Mouse (Mus musculus) T-helper 2 cell (primary cell): ENCODE measurements at regions not wholly inside any gene's neighbourhood (a gene's known extent, or its start where the extent isn't known, plus 50 kb on each side); places are given as distances from the start of the nearest gene placed in this dataset.

Experiments used
- in situ Hi-C: fragments of 300-600 bp; cut with MboI, MseI; formaldehyde crosslinking; loops from one replicate; pipeline ENCODE4 v1.15.1; 2025; ENCODE audit warnings: high pct_unique_total_duplicates

- in situ Hi-C loops: no loop called here
These were observed 65.4 kb downstream of the Vegfa start for GRCm38 (mm10) chr17:45966736-45967135.

- in situ Hi-C loops: no loop called here
These were observed 68.1 kb downstream of the Vegfa start for GRCm38 (mm10) chr17:45964031-45964430.

- in situ Hi-C loops: no loop called here
These were observed 68.8 kb downstream of the Vegfa start for GRCm38 (mm10) chr17:45963332-45963731.

- in situ Hi-C loops: no loop called here
These were observed 70.4 kb downstream of the Vegfa start for GRCm38 (mm10) chr17:45961626-45962319.

GRCm38 (mm10) chr17:45958094-45958881, 73.9 kb downstream of the Vegfa start:
- in situ Hi-C loops: loop anchor here (10.0 kb wide), 1 partner anchor 903 kb away; no protein-coding TSS in a partner anchor

- in situ Hi-C loops: loop anchor here (10.0 kb wide), 1 partner anchor 901 kb away; no protein-coding TSS in a partner anchor
These were observed 76.7 kb downstream of the Vegfa start for GRCm38 (mm10) chr17:45955481-45955880.

- in situ Hi-C loops: loop anchor here (10.0 kb wide), 1 partner anchor 900 kb away; no protein-coding TSS in a partner anchor
These were observed 77.3 kb downstream of the Vegfa start for GRCm38 (mm10) chr17:45954824-45955223.

GRCm38 (mm10) chr17:45953523-45953922, 78.6 kb downstream of the Vegfa start:
- in situ Hi-C loops: loop anchor here (10.0 kb wide), 1 partner anchor 899 kb away; no protein-coding TSS in a partner anchor

GRCm38 (mm10) chr17:45950533-45951164, 81.5 kb downstream of the Vegfa start:
- in situ Hi-C loops: loop anchor here (10.0 kb wide), 1 partner anchor 896 kb away; no protein-coding TSS in a partner anchor

- in situ Hi-C loops: loop anchor here (25.0 kb wide), 1 partner anchor 1463 kb away; the partner anchor contains the start of gene Guca1a
These were observed 83.0 kb downstream of the Vegfa start for GRCm38 (mm10) chr17:45949141-45949540.

GRCm38 (mm10) chr17:45948314-45948935, 83.7 kb downstream of the Vegfa start:
- in situ Hi-C loops: loop anchor here (25.0 kb wide), 1 partner anchor 1464 kb away; the partner anchor contains the start of gene Guca1a

GRCm38 (mm10) chr17:45945005-45945404, 87.2 kb downstream of the Vegfa start:
- in situ Hi-C loops: loop anchor here (25.0 kb wide), 1 partner anchor 1467 kb away; the partner anchor contains the start of gene Guca1a

- in situ Hi-C loops: loop anchor here (25.0 kb wide), 1 partner anchor 1469 kb away; the partner anchor contains the start of gene Guca1a
These were observed 88.9 kb downstream of the Vegfa start for GRCm38 (mm10) chr17:45943244-45943643.

- in situ Hi-C loops: loop anchor here (25.0 kb wide), 1 partner anchor 1470 kb away; the partner anchor contains the start of gene Guca1a
These were observed 90.2 kb downstream of the Vegfa start for GRCm38 (mm10) chr17:45941890-45942375.

- in situ Hi-C loops: loop anchor here (25.0 kb wide), 1 partner anchor 1472 kb away; the partner anchor contains the start of gene Guca1a
These were observed 91.9 kb downstream of the Vegfa start for GRCm38 (mm10) chr17:45940121-45940813.

- in situ Hi-C loops: loop anchor here (25.0 kb wide), 1 partner anchor 1474 kb away; the partner anchor contains the start of gene Guca1a
These were observed 93.9 kb downstream of the Vegfa start for GRCm38 (mm10) chr17:45938284-45938683.

GRCm38 (mm10) chr17:45936577-45936976, 95.6 kb downstream of the Vegfa start:
- in situ Hi-C loops: loop anchor here (25.0 kb wide), 1 partner anchor 1476 kb away; the partner anchor contains the start of gene Guca1a

GRCm38 (mm10) chr17:45935291-45935690, 96.9 kb downstream of the Vegfa start:
- in situ Hi-C loops: loop anchor here (25.0 kb wide), 1 partner anchor 1477 kb away; the partner anchor contains the start of gene Guca1a

- in situ Hi-C loops: loop anchor here (25.0 kb wide), 1 partner anchor 1478 kb away; the partner anchor contains the start of gene Guca1a
These were observed 98.2 kb downstream of the Vegfa start for GRCm38 (mm10) chr17:45934002-45934401.

GRCm38 (mm10) chr17:45933034-45933433, 99.1 kb downstream of the Vegfa start:
- in situ Hi-C loops: loop anchor here (25.0 kb wide), 1 partner anchor 1479 kb away; the partner anchor contains the start of gene Guca1a
